Mouse (Mus musculus) MEL (cell line): ENCODE data around the gene Aff3.

ENCODE experiments used
- HCFC1 ChIP-seq: IDR thresholded peaks from 2 replicates; pipeline ENCODE4 v1.6.1; 2012; ENCODE audit warnings: low read depth, mild to moderate bottlenecking, inconsistent platforms, low read length, improper control_type of control experiment, moderate library complexity
- POLR2A ChIP-seq, 2 experiments: IDR thresholded peaks; 2 replicates each; pipeline ENCODE4 v1.6.1; 2011 to 2012; ENCODE audit warnings: low read length in 2 of 2, mild to moderate bottlenecking in 2 of 2, control low read depth in 1 of 2, improper control_type of control experiment in 1 of 2, low read depth in 1 of 2, moderate library complexity in 1 of 2; ENCODE audit not compliant: control insufficient read depth in 1 of 2, insufficient read depth in 1 of 2, poor library complexity in 1 of 2

GRCm38 (mm10) chr1:38399269-38399668, 265.5 kb downstream of the Aff3 start:
- no peak for TF ChIP-seq POLR2A (IDR thresholded peaks at IDR 0.05; ENCODE audit: control insufficient read depth in 1 of 2, insufficient read depth in 1 of 2, low read depth in 1 of 2, low read length in 2 of 2, poor library complexity in 1 of 2)
- TF ChIP-seq HCFC1: no peak
